Mouse (Mus musculus) intestine, postnatal 0 days (tissue): ENCODE data around the gene Ankrd28. TPM values are rescaled to one million over a fixed set of nuclear protein-coding genes. Genes with fewer than 3 reads are reported as not detected.
"Not testable (repeated sequence)": the region's sequence is repeated elsewhere in the genome, so short reads cannot be mapped to it uniquely, and the experiment has no call there.

Experiments used
- ATAC-seq: fragments of 200-750 bp; cut with Nextera tagmentation; 2 replicates; pipeline ENCODE4 v1.8.0; 2017; ENCODE audit warnings: mild to moderate bottlenecking, moderate TSS enrichment, moderate library complexity
- H3K27ac ChIP-seq: fragments of 300-500 bp; sonication (generic); 2 replicates; pipeline ENCODE4 v1.5.1; 2014; ENCODE audit warnings: mild to moderate bottlenecking, low read depth, low read length, moderate library complexity
- H3K27me3 ChIP-seq: fragments of 300-500 bp; sonication (generic); replicated peaks from 2 replicates; pipeline ENCODE4 v1.6.1; 2014; ENCODE audit warnings: low read length, mixed read lengths; ENCODE audit not compliant: control insufficient read depth, insufficient read depth
- H3K36me3 ChIP-seq: fragments of 300-500 bp; sonication (generic); 2 replicates; pipeline ENCODE4 v1.6.1; 2014; ENCODE audit warnings: mild to moderate bottlenecking, moderate library complexity; ENCODE audit not compliant: control insufficient read depth, insufficient read depth
- H3K4me1 ChIP-seq: fragments of 300-500 bp; sonication (generic); replicated peaks from 2 replicates; pipeline ENCODE4 v1.6.1; 2014; ENCODE audit warnings: antibody characterized with exemption, low read length, mixed read lengths; ENCODE audit not compliant: control insufficient read depth, insufficient read depth
- H3K4me2 ChIP-seq: fragments of 300-500 bp; sonication (generic); replicated peaks from 2 replicates; pipeline ENCODE4 v1.6.1; 2014; ENCODE audit warnings: low read depth, mild to moderate bottlenecking, moderate library complexity
- H3K4me3 ChIP-seq: fragments of 300-500 bp; sonication (generic); 2 replicates; pipeline ENCODE4 v1.5.1; 2014; ENCODE audit warnings: low read depth, low read length
- H3K9ac ChIP-seq: fragments of 300-500 bp; sonication (generic); 2 replicates; pipeline ENCODE4 v1.6.1; 2014; ENCODE audit warnings: mild to moderate bottlenecking, low read depth, low read length
- H3K9me3 ChIP-seq: fragments of 300-500 bp; sonication (generic); 2 replicates; pipeline ENCODE4 v1.6.1; 2016; ENCODE audit warnings: mixed run types; ENCODE audit not compliant: control insufficient read depth
- CTCF ChIP-seq: sonication (generic); IDR thresholded peaks from 2 replicates; pipeline ENCODE4 v1.5.1; 2016; ENCODE audit warnings: low read depth, mild to moderate bottlenecking, control low read depth, antibody characterized with exemption, moderate library complexity
- WGBS: fragments of 180-500 bp; shearing (Covaris S2); extraction: QIAGEN DNeasy Blood & Tissue Kit; methylation state at CpG from one replicate; pipeline ENCODE4 v1.1.7; 2014; 5-methylcytosine and 5-hydroxymethylcytosine counted together
- polyA plus RNA-seq: library from polyadenylated mRNA; unstranded; fragments of >200 nt; fragmentation: Nextera tagmentation; extraction: Ambion mirVana; gene quantifications from 2 replicates; pipeline ENCODE4 v1.2.1, GENCODE M21; 2015

Ankrd28 gene
- polyA plus RNA-seq, 1 experiment from 2014 or later, result 3.9 TPM

DNA sequence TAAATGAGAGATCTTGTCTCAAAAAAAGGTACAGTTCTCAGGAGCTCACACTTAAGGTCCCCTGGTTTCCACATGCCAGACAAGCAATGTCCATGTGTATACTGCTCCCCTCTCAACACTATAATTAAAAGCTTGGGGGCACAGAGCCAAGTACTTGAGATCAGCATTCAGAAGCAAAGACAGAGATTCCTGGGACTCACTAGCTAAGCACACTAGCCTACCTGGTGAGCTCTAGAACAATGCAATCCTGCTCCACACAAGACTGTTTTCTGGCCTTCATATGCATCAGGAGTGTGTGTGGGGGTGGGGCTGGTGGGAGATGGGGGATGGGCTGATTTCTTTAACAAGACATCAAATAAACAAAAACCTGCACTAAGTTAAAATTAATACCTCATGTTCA lies 58.2 kb downstream of the Ankrd28 start:
- Histone ChIP-seq H3K9ac (no peak overlapping the region), H3K27me3 (no peaks in the 10 kb centered on the region), H3K27ac (no peak overlapping the region), H3K36me3 (no peaks in the 10 kb centered on the region), H3K9me3 (no peaks in the 10 kb centered on the region), H3K4me2 (no peak overlapping the region), H3K4me1 (no peaks in the 10 kb centered on the region), H3K4me3 (no peak overlapping the region)
- no peak for TF ChIP-seq CTCF
- ATAC-seq, result no peak

- WGBS, result 46% methylated on average over 3 of the region's 3 CpGs
Observed at GRCm38 (mm10) chr14:31768531-31768930, 61.9 kb downstream of the Ankrd28 start.

GRCm38 (mm10) chr14:31764083-31764482 lies 66.4 kb downstream of the Ankrd28 start:
- no peak for TF ChIP-seq CTCF
- H3K27me3 ChIP-seq, result no peaks in the 10 kb centered on the region
- peaks cover 18% of the 10 kb centered on the region; the same call in 1 of the 2 replicates for H3K36me3 ChIP-seq
- H3K4me1 ChIP-seq, result no peaks in the 10 kb centered on the region
- H3K27ac ChIP-seq, result no peak overlapping the region
- no peaks in the 10 kb centered on the region for H3K9me3 ChIP-seq
- no peak overlapping the region for H3K9ac ChIP-seq
- H3K4me3 ChIP-seq, result no peak overlapping the region
- WGBS, result 81% methylated on average over 2 of the region's 2 CpGs
- ATAC-seq, result no peak
- H3K4me2 ChIP-seq, result no peak overlapping the region

More at GRCm38 (mm10) chr14:31768531-31768930, 61.9 kb downstream of the Ankrd28 start:
- no peaks in the 10 kb centered on the region for H3K4me1 ChIP-seq
- no peak overlapping the region for H3K4me3 ChIP-seq
- H3K4me2 ChIP-seq, result no peak overlapping the region
- no peaks in the 10 kb centered on the region for H3K9me3 ChIP-seq
- H3K9ac ChIP-seq, result no peak overlapping the region
- H3K36me3 ChIP-seq, result no peaks in the 10 kb centered on the region
- H3K27me3 ChIP-seq, result no peaks in the 10 kb centered on the region
- no peak for ATAC-seq
- no peak overlapping the region for H3K27ac ChIP-seq
- TF ChIP-seq CTCF, result no peak

DNA sequence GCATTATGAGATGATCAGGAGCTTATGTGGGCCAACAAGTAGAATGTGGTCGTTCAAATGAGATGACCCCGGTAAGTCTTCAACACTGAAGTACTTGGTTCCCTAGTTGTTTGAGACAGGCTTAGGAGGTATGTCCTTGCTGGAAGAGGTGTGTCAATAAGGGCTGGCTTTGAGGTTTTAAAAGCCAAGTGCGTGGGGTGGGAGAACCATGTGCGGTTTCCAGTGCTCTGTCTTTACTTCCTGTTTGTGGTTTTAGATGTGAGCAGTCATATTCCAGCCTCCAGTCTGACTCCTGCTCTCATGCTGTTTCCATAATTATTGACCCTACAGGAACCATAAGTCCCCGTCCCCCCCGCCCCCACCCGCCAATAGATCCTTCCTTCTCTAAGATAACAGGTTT lies 68.7 kb downstream of the Ankrd28 start:
- 85% methylated on average over 7 of the region's 7 CpGs for WGBS
- H3K9ac ChIP-seq, result no peak overlapping the region

GRCm38 (mm10) chr14:31759195-31759594 lies 71.3 kb downstream of the Ankrd28 start:
- TF ChIP-seq CTCF, result no peak
- Histone ChIP-seq H3K4me1 (no peaks in the 10 kb centered on the region), H3K27me3 (no peaks in the 10 kb centered on the region), H3K27ac (no peak overlapping the region), H3K36me3 (peaks cover 23% of the 10 kb centered on the region; the same call in 1 of the 2 replicates), H3K4me3 (no peak overlapping the region), H3K9ac (no peak overlapping the region), H3K9me3 (no peaks in the 10 kb centered on the region), H3K4me2 (no peak overlapping the region)
- WGBS, result 82% methylated on average over 2 of the region's 2 CpGs
- ATAC-seq, result no peak

More for the DNA sequence above, 68.7 kb downstream of the Ankrd28 start:
- no peaks in the 10 kb centered on the region for H3K9me3 ChIP-seq
- H3K4me3 ChIP-seq, result no peak overlapping the region
- TF ChIP-seq CTCF, result no peak
- H3K4me2 ChIP-seq, result no peak overlapping the region
- no peaks in the 10 kb centered on the region for H3K4me1 ChIP-seq
- ATAC-seq, result no peak
- peaks cover 18% of the 10 kb centered on the region; the same call in 1 of the 2 replicates for H3K36me3 ChIP-seq
- no peaks in the 10 kb centered on the region for H3K27me3 ChIP-seq
- H3K27ac ChIP-seq, result no peak overlapping the region

DNA sequence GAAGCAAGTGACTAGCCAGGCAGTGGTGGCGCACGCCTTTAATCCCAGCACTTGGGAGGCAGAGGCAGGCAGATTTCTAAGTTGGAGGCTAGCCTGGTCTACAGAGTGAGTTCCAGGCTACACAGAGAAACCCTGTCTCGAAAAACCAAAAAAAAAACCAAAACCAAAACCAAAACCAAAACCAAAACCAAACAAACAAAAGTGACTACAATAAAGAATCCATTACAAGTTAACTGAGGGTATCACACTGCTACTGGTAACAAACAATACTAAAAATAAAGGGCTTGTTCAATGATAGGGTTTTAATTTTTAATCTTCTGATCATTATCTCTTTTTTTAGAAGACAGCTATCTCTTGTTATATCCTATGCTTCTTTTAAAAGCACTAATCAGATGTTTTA lies 72.0 kb downstream of the Ankrd28 start:
- WGBS, result 92% methylated on average over 3 of the region's 3 CpGs

More for the DNA sequence above, 72.0 kb downstream of the Ankrd28 start:
- H3K36me3 ChIP-seq, result peaks cover 24% of the 10 kb centered on the region; the same call in 1 of the 2 replicates
- not testable (repeated sequence) for H3K4me3 ChIP-seq, H3K4me2 ChIP-seq, H3K27me3 ChIP-seq, ATAC-seq, H3K9me3 ChIP-seq, H3K27ac ChIP-seq, H3K4me1 ChIP-seq, H3K9ac ChIP-seq
